Comparison of ENCODE assay signal across 13 mouse cellular contexts in the genomic region with DNA sequence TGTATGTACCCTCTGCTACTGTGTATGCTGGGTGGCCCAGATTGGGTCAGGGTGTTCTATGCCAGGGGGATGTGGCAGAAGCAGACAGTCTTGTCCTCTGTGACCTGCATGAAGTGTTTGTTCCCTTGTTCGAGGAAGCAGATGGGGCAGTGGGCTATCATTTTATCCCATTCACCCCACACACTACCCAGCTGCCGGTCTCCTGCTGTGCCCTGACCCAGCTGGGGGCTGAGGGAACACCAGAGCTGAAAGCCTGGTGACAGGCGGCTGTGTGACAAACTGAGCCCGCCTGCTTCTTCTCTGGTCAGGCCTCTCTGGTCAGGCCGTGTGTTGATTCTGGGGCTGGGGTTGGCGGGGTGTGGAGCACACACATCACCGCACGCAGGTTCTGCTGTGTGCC. TPM values are rescaled to one million over a fixed set of nuclear protein-coding genes. Genes with fewer than 3 reads are reported as not detected.
DNase-seq lines count a peak whose midpoint lies in the region; ATAC-seq and TF ChIP-seq lines count a peak whose summit lies in the region.
"Had no signal": no experiment of that assay in that cellular context is flagged by ENCODE, and none has a peak within 500 bp of the region (broad histone marks: within the 10 kb centered on the region; RNA-seq: fewer than 3 reads in every experiment).

No protein-coding gene starts in this region.

- ATAC-seq in intestine, embryonic 15.5 days = no peak
- ATAC-seq in intestine, embryonic 16.5 days = no peak
- ATAC-seq in midbrain, embryonic 16.5 days = no peak
- ATAC-seq in midbrain, postnatal 0 days (ENCODE audit: low FRiP score) = no peak

- 0 out of 2 replicates have a peak overlapping the region, but pooled peaks have one; percentile 1 for H3K9ac ChIP-seq in intestine, embryonic 15.5 days
- H3K9ac ChIP-seq in intestine, embryonic 16.5 days (ENCODE audit: low read depth, low read length) = no peak overlapping the region
- H3K9ac ChIP-seq in midbrain, embryonic 16.5 days (ENCODE audit: low read depth, low read length) = no peak overlapping the region
- H3K9ac ChIP-seq in midbrain, postnatal 0 days (replicated peaks; ENCODE audit: low read length, poor library complexity, severe bottlenecking) = 0 out of 2 replicates have a peak overlapping the region, but pooled peaks have one; percentile 13
- H3K9ac ChIP-seq: limb, embryonic 13.5 days had no signal

- H3K27ac ChIP-seq in intestine, embryonic 15.5 days = no peak overlapping the region
- no peak overlapping the region for H3K27ac ChIP-seq in intestine, embryonic 16.5 days (ENCODE audit: low read length)
- H3K27ac ChIP-seq in midbrain, embryonic 10.5 days (replicated peaks) = peak overlapping the region; percentile 76
- no peak overlapping the region for H3K27ac ChIP-seq in midbrain, embryonic 16.5 days (ENCODE audit: low read length)
- no peak overlapping the region for H3K27ac ChIP-seq in midbrain, postnatal 0 days (ENCODE audit: low read depth, low read length)
- H3K27ac ChIP-seq: limb, embryonic 13.5 days had no signal

- no peak for TF ChIP-seq CTCF in midbrain, postnatal 0 days (IDR thresholded peaks at IDR 0.05)

- H3K4me2 ChIP-seq in intestine, embryonic 15.5 days (replicated peaks) = no peak overlapping the region
- no peak overlapping the region for H3K4me2 ChIP-seq in intestine, embryonic 16.5 days (ENCODE audit: low read depth, low read length)
- no peak overlapping the region for H3K4me2 ChIP-seq in midbrain, embryonic 16.5 days (ENCODE audit: low read length)
- no peak overlapping the region for H3K4me2 ChIP-seq in midbrain, postnatal 0 days (ENCODE audit: low read depth, low read length, poor library complexity, severe bottlenecking)
- H3K4me2 ChIP-seq: limb, embryonic 13.5 days had no signal

- no peak for DNase-seq in midbrain, embryonic 10.5 days (ENCODE audit: low spot score)
- DNase-seq in Muller cell, postnatal 12 days (ENCODE audit: inconsistent ontology term) = peak; percentile 54
- no peak for DNase-seq in midbrain, postnatal 0 days (ENCODE audit: low spot score)
- no peak for DNase-seq in right cerebral cortex, adult 18-20 months
- DNase-seq in cerebellum, adult 11 months = no peak
- DNase-seq: adrenal gland, postnatal 25 days; heart, postnatal 4 days; kidney, postnatal 10 days; lung, postnatal 14 days had no signal

- peaks cover 5% of the 10 kb centered on the region; the same call in 1 of the 2 replicates for H3K36me3 ChIP-seq in intestine, embryonic 15.5 days
- H3K36me3 ChIP-seq in intestine, embryonic 16.5 days (ENCODE audit: control insufficient read depth, insufficient read depth, low read length) = no peaks in the 10 kb centered on the region
- H3K36me3 ChIP-seq in midbrain, embryonic 10.5 days = peaks cover 22% of the 10 kb centered on the region
- H3K36me3 ChIP-seq in midbrain, embryonic 16.5 days (ENCODE audit: control insufficient read depth, insufficient read depth, low read length) = no peaks in the 10 kb centered on the region
- no peaks in the 10 kb centered on the region for H3K36me3 ChIP-seq in midbrain, postnatal 0 days (ENCODE audit: insufficient read depth, low read length)

- peaks cover 67% of the 10 kb centered on the region for H3K4me1 ChIP-seq in intestine, embryonic 15.5 days (replicated peaks)
- H3K4me1 ChIP-seq in intestine, embryonic 16.5 days (ENCODE audit: control insufficient read depth, insufficient read depth, low read length) = peaks cover 49% of the 10 kb centered on the region
- peaks cover 81% of the 10 kb centered on the region for H3K4me1 ChIP-seq in midbrain, embryonic 10.5 days
- peaks cover 23% of the 10 kb centered on the region for H3K4me1 ChIP-seq in midbrain, embryonic 16.5 days (ENCODE audit: control insufficient read depth, insufficient read depth, low read length)
- H3K4me1 ChIP-seq in midbrain, postnatal 0 days (ENCODE audit: insufficient read depth, low read length) = peaks cover 13% of the 10 kb centered on the region; the same call in 1 of the 2 replicates

- no peaks in the 10 kb centered on the region for H3K27me3 ChIP-seq in intestine, embryonic 15.5 days (replicated peaks)
- no peaks in the 10 kb centered on the region for H3K27me3 ChIP-seq in intestine, embryonic 16.5 days (replicated peaks; ENCODE audit: control insufficient read depth, insufficient read depth, low read length)
- peaks cover 56% of the 10 kb centered on the region for H3K27me3 ChIP-seq in midbrain, embryonic 10.5 days (ENCODE audit: low read depth, poor library complexity, severe bottlenecking)
- H3K27me3 ChIP-seq in midbrain, embryonic 16.5 days (ENCODE audit: control insufficient read depth, insufficient read depth, low read depth, low read length) = peaks cover 12% of the 10 kb centered on the region; the same call in 1 of the 2 replicates
- peaks cover 21% of the 10 kb centered on the region for H3K27me3 ChIP-seq in midbrain, postnatal 0 days (ENCODE audit: insufficient read depth, low read length)

- WGBS in intestine, embryonic 15.5 days = 63% methylated on average over 8 of the region's 8 CpGs
- 59% methylated on average over 8 of the region's 8 CpGs for WGBS in intestine, embryonic 16.5 days
- 24% methylated on average over 8 of the region's 8 CpGs for WGBS in midbrain, embryonic 10.5 days
- 32% methylated on average over 8 of the region's 8 CpGs for WGBS in midbrain, embryonic 16.5 days
- 30% methylated on average over 8 of the region's 8 CpGs for WGBS in midbrain, postnatal 0 days

- H3K4me3 ChIP-seq in intestine, embryonic 15.5 days (replicated peaks) = no peak overlapping the region
- no peak overlapping the region for H3K4me3 ChIP-seq in intestine, embryonic 16.5 days (ENCODE audit: low read length)
- H3K4me3 ChIP-seq in midbrain, embryonic 10.5 days = peak overlapping the region; percentile 12; the same call in 1 of the 2 replicates
- no peak overlapping the region for H3K4me3 ChIP-seq in midbrain, embryonic 16.5 days (ENCODE audit: low read depth, low read length)
- H3K4me3 ChIP-seq in midbrain, postnatal 0 days (ENCODE audit: low read depth, low read length) = no peak overlapping the region
- H3K4me3 ChIP-seq: limb, embryonic 13.5 days had no signal

- H3K9me3 ChIP-seq in intestine, embryonic 15.5 days = no peaks in the 10 kb centered on the region
- H3K9me3 ChIP-seq in intestine, embryonic 16.5 days (ENCODE audit: control insufficient read depth, low read length) = no peaks in the 10 kb centered on the region
- H3K9me3 ChIP-seq in midbrain, embryonic 10.5 days (replicated peaks) = no peaks in the 10 kb centered on the region
- no peaks in the 10 kb centered on the region for H3K9me3 ChIP-seq in midbrain, embryonic 16.5 days (replicated peaks; ENCODE audit: control insufficient read depth, low read length, poor library complexity, severe bottlenecking)
- H3K9me3 ChIP-seq in midbrain, postnatal 0 days (ENCODE audit: low read length) = no peaks in the 10 kb centered on the region
- H3K9me3 ChIP-seq: limb, embryonic 13.5 days had no signal

RNA-seq across cellular contexts. Expression of a gene that starts 5.0 kb away (rescaled TPM):
- 6.7 and 7.2 TPM in 2 replicates for polyA plus RNA-seq in intestine, embryonic 15.5 days (2015; fragmentation: Nextera tagmentation; extraction: Ambion mirVana)
- 7.6 and 8.5 TPM in 2 replicates for polyA plus RNA-seq in intestine, embryonic 16.5 days (2015; fragmentation: Nextera tagmentation; extraction: Ambion mirVana)
- 3.6 and 3.7 TPM in 2 replicates for polyA plus RNA-seq in midbrain, embryonic 10.5 days (2016; fragmentation: Nextera tagmentation; extraction: Ambion mirVana)
- polyA plus RNA-seq in midbrain, embryonic 16.5 days (2015; fragmentation: Nextera tagmentation; extraction: Ambion mirVana) = 0.94 and 1.0 TPM in 2 replicates
- total RNA-seq in midbrain, postnatal 0 days (2014; rRNA removed) = 3.1 and 3.2 TPM in 2 replicates
- 0.27 and 0.30 TPM in 2 replicates for polyA plus RNA-seq in midbrain, postnatal 0 days (2015; fragmentation: Nextera tagmentation; extraction: Ambion mirVana)

Comparison
In these comparisons a context has a peak if more than half of its experiments do, and no peak if none do; other contexts are left out.
1. H3K9ac ChIP-seq: peak in intestine, embryonic 15.5 days (single experiment) and midbrain, postnatal 0 days (single experiment); none in intestine, embryonic 16.5 days (single experiment) and midbrain, embryonic 16.5 days (single experiment).